Mouse (Mus musculus): Measurements from ENCODE around the gene Tgfbr3. TPM values are rescaled to one million over a fixed set of nuclear protein-coding genes. Genes with fewer than 3 reads are reported as not detected.
"Not testable (repeated sequence)": the region's sequence is repeated elsewhere in the genome, so short reads cannot be mapped to it uniquely, and the experiment has no call there.

Gene Tgfbr3
- polyA plus RNA-seq, 2 experiments from 2014 or later = 4.0 to 8.2 TPM

GRCm38 (mm10) chr5:107240276-107240675 lies 49.2 kb downstream of the Tgfbr3 start:
- ATAC-seq = no peak

GRCm38 (mm10) chr5:107237971-107238426 lies 51.4 kb downstream of the Tgfbr3 start:
- no peak for ATAC-seq

- no peak for ATAC-seq
Measured at GRCm38 (mm10) chr5:107236975-107237374, 52.5 kb downstream of the Tgfbr3 start.

- no peak for ATAC-seq
Measured at GRCm38 (mm10) chr5:107236039-107236438, 53.4 kb downstream of the Tgfbr3 start.

- no peak for ATAC-seq
Measured at GRCm38 (mm10) chr5:107233366-107234354, 55.8 kb downstream of the Tgfbr3 start.

- no peak for ATAC-seq
Measured at GRCm38 (mm10) chr5:107230189-107230588, 59.2 kb downstream of the Tgfbr3 start.

- no peak for ATAC-seq
Measured at GRCm38 (mm10) chr5:107229037-107229436, 60.4 kb downstream of the Tgfbr3 start.

- ATAC-seq = no peak
Measured at GRCm38 (mm10) chr5:107227580-107227979, 61.8 kb downstream of the Tgfbr3 start.

GRCm38 (mm10) chr5:107224820-107225417 lies 64.5 kb downstream of the Tgfbr3 start:
- no peak for ATAC-seq

GRCm38 (mm10) chr5:107224151-107224550 lies 65.3 kb downstream of the Tgfbr3 start:
- ATAC-seq = no peak

GRCm38 (mm10) chr5:107223483-107223882 lies 65.9 kb downstream of the Tgfbr3 start:
- ATAC-seq = not testable (repeated sequence)

GRCm38 (mm10) chr5:107223029-107223428 lies 66.4 kb downstream of the Tgfbr3 start:
- peak; percentile 50 for ATAC-seq

- ATAC-seq = no peak
Measured at GRCm38 (mm10) chr5:107222670-107223005, 66.8 kb downstream of the Tgfbr3 start.

GRCm38 (mm10) chr5:107221892-107222669 lies 67.3 kb downstream of the Tgfbr3 start:
- ATAC-seq = no peak

GRCm38 (mm10) chr5:107220936-107221335 lies 68.5 kb downstream of the Tgfbr3 start:
- no peak for ATAC-seq

GRCm38 (mm10) chr5:107219883-107220282 lies 69.5 kb downstream of the Tgfbr3 start:
- peak; percentile 36 for ATAC-seq

GRCm38 (mm10) chr5:107219318-107219717 lies 70.1 kb downstream of the Tgfbr3 start:
- ATAC-seq = no peak

- ATAC-seq = no peak
Measured at GRCm38 (mm10) chr5:107218594-107218993, 70.8 kb downstream of the Tgfbr3 start.

GRCm38 (mm10) chr5:107217139-107217538 lies 72.3 kb downstream of the Tgfbr3 start:
- no peak for ATAC-seq

GRCm38 (mm10) chr5:107213373-107214132 lies 75.9 kb downstream of the Tgfbr3 start:
- no peak for ATAC-seq

GRCm38 (mm10) chr5:107211830-107212370 lies 77.5 kb downstream of the Tgfbr3 start:
- no peak for ATAC-seq

- no peak for ATAC-seq
Measured at GRCm38 (mm10) chr5:107210040-107210439, 79.4 kb downstream of the Tgfbr3 start.

Measured in activated CD4-positive, CD25-positive, alpha-beta regulatory T cell, adult 4 months (primary cell).